ENCODE assay signal across 15 mouse cellular contexts in the genomic region with DNA sequence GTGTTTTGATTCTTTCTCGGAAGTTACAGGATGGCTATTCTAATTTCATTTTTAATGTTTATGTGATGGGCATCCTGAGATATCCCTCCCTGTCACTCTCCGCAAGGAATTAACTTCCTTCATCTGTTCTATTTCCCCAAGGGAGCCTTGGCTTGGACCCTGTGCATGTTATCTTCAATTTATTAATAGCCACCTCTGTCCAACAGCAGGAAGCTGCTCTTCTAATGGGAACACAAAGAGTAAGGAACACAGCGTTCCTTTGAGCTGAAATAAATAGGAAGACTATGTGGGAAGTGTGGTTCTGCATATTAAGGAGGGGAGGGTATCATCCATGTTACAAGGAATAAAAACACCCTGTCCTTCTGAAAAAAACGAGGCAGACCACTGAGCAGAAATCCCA.
"Had no signal": no experiment of that assay in that cellular context is flagged by ENCODE, and none has a peak within 500 bp of the region (broad histone marks: within the 10 kb centered on the region; RNA-seq: fewer than 3 reads in every experiment).

No protein-coding gene starts in this region.

- H3K36me3 ChIP-seq: limb, embryonic 12.5 days; limb, embryonic 15.5 days had no signal

- H3K27ac ChIP-seq: limb, embryonic 12.5 days; limb, embryonic 15.5 days; liver, embryonic 14.5 days had no signal

- H3K4me2 ChIP-seq: limb, embryonic 12.5 days; limb, embryonic 15.5 days; liver, embryonic 11.5 days; lung, embryonic 14.5 days; midbrain, embryonic 11.5 days had no signal

- H3K4me1 ChIP-seq: limb, embryonic 15.5 days had no signal

- H3K9ac ChIP-seq: limb, embryonic 12.5 days; limb, embryonic 15.5 days; liver, embryonic 14.5 days; liver, postnatal 0 days; lung, embryonic 14.5 days had no signal

- DNase-seq: kidney, adult 9 months; kidney, postnatal 14 days; kidney, postnatal 4 days; left cerebral cortex, postnatal 4 days; liver, postnatal 0 days; lung, embryonic 14.5 days; lung, postnatal 10 days; lung, postnatal 36 days; midbrain, embryonic 14.5 days; thymus, postnatal 25 days had no signal

- H3K4me3 ChIP-seq: limb, embryonic 12.5 days; limb, embryonic 15.5 days had no signal

- H3K9me3 ChIP-seq: limb, embryonic 12.5 days; limb, embryonic 15.5 days had no signal

- ATAC-seq: liver, postnatal 0 days had no signal

- H3K27me3 ChIP-seq: limb, embryonic 12.5 days; limb, embryonic 15.5 days had no signal
